8 mouse cellular contexts compared by ENCODE assay signal in genomic region chr13:23738041-23738440, GRCm38 (mm10). TPM values are rescaled to one million over a fixed set of nuclear protein-coding genes. Genes with fewer than 3 reads are reported as not detected.
DNase-seq lines count a peak whose midpoint lies in the region; ATAC-seq and TF ChIP-seq lines count a peak whose summit lies in the region.

No protein-coding gene starts in this region.

- TF ChIP-seq POLR2A in CH12.LX (IDR thresholded peaks at IDR 0.05; ENCODE audit: low read depth, low read length): no peak
- no peak for TF ChIP-seq POLR2A in limb, embryonic 14.5 days (IDR thresholded peaks at IDR 0.05; ENCODE audit: borderline replicate concordance, extremely low read depth, insufficient read depth, insufficient read length)

- TF ChIP-seq CTCF in CH12.LX (conservative IDR thresholded peaks at IDR 0.05 in 1 of 2, IDR thresholded peaks at IDR 0.05 in 1 of 2; ENCODE audit: low read depth in 2 of 2, low read length in 2 of 2): no peak

- no peaks in the 10 kb centered on the region for H3K9me3 ChIP-seq in CH12.LX (replicated peaks; ENCODE audit: low read length)
- H3K9me3 ChIP-seq in forebrain, embryonic 11.5 days (ENCODE audit: control insufficient read depth, low read length): no peaks in the 10 kb centered on the region
- H3K9me3 ChIP-seq in limb, embryonic 14.5 days (ENCODE audit: control insufficient read depth, low read length): no peaks in the 10 kb centered on the region
- H3K9me3 ChIP-seq in stomach, embryonic 15.5 days: no peaks in the 10 kb centered on the region

- dilution Hi-C loops in CH12.LX (cut with MboI; ENCODE audit: extremely low pct_ligation_motif_present, extremely low pct_unique_long_range_greater_than_20kb, low sequenced_read_pairs): no loop called here

- H3K79me2 ChIP-seq in CH12.LX (replicated peaks; ENCODE audit: control insufficient read depth, extremely low read depth, insufficient read depth, poor library complexity, severe bottlenecking): no peaks in the 10 kb centered on the region

- no peaks in the 10 kb centered on the region for H3K27me3 ChIP-seq in CH12.LX (replicated peaks)
- no peaks in the 10 kb centered on the region for H3K27me3 ChIP-seq in forebrain, embryonic 11.5 days (ENCODE audit: control insufficient read depth, insufficient read depth, low read length)
- no peaks in the 10 kb centered on the region for H3K27me3 ChIP-seq in limb, embryonic 14.5 days (ENCODE audit: control insufficient read depth, insufficient read depth, low read length)
- no peaks in the 10 kb centered on the region for H3K27me3 ChIP-seq in stomach, embryonic 15.5 days (replicated peaks)

- no peak for TF ChIP-seq RAD21 in CH12.LX (IDR thresholded peaks at IDR 0.05; ENCODE audit: low read depth, low read length)

- no peaks in the 10 kb centered on the region for H3K36me3 ChIP-seq in CH12.LX (replicated peaks in 1 of 2; ENCODE audit: control insufficient read depth in 1 of 2, insufficient read depth in 1 of 2, low read length in 1 of 2)
- no peaks in the 10 kb centered on the region for H3K36me3 ChIP-seq in forebrain, embryonic 11.5 days (ENCODE audit: control insufficient read depth, insufficient read depth, low read length)
- H3K36me3 ChIP-seq in limb, embryonic 14.5 days (ENCODE audit: control insufficient read depth, insufficient read depth, low read length): no peaks in the 10 kb centered on the region
- no peaks in the 10 kb centered on the region for H3K36me3 ChIP-seq in stomach, embryonic 15.5 days

- no peak for ATAC-seq in forebrain, embryonic 11.5 days (replicated peaks; ENCODE audit: low FRiP score)
- no peak for ATAC-seq in limb, embryonic 14.5 days (ENCODE audit: low FRiP score, low read depth)
- no peak for ATAC-seq in stomach, embryonic 15.5 days (ENCODE audit: insufficient read depth, low FRiP score, low read depth)
- no peak for ATAC-seq in megakaryocyte-erythroid progenitor cell, adult 5-6 weeks (replicated peaks; ENCODE audit: low FRiP score, low TSS enrichment, poor library complexity, severe bottlenecking)

- peaks cover under 1 to 22% of the 10 kb centered on the region in 2 experiments; a peak in 3 of 4 replicates for H3K4me1 ChIP-seq in CH12.LX (ENCODE audit: control insufficient read depth in 1 of 2, insufficient read depth in 2 of 2)
- no peaks in the 10 kb centered on the region; the same call in 1 of the 2 replicates for H3K4me1 ChIP-seq in forebrain, embryonic 11.5 days (replicated peaks; ENCODE audit: control insufficient read depth, insufficient read depth, low read length)
- H3K4me1 ChIP-seq in limb, embryonic 14.5 days (ENCODE audit: control insufficient read depth, insufficient read depth, low read length): peaks cover 9% of the 10 kb centered on the region
- H3K4me1 ChIP-seq in stomach, embryonic 15.5 days: no peaks in the 10 kb centered on the region

- in situ Hi-C loops in CH12.LX (cut with MboI; ENCODE audit: low pct_ligation_motif_present, low pct_unique_long_range_greater_than_20kb, low sequenced_read_pairs): loop anchor here (5.0 kb wide), 1 partner anchor 36 kb away; no protein-coding TSS in a partner anchor

- DNase-seq in heart, adult 11 months: peak; percentile 87
- no peak for DNase-seq in heart, adult 18-20 months
- no peak for DNase-seq in CH12.LX (ENCODE audit: extremely low read depth)
- no peak for DNase-seq in forebrain, embryonic 11.5 days (ENCODE audit: low spot score)
- DNase-seq in limb, embryonic 14.5 days (ENCODE audit: low spot score): no peak
- no peak for DNase-seq in adrenal gland, postnatal 36 days

- H3K9ac ChIP-seq in CH12.LX (ENCODE audit: insufficient read depth, low read depth): peak overlapping the region; percentile 66
- H3K9ac ChIP-seq in forebrain, embryonic 11.5 days (ENCODE audit: low read length): peak overlapping the region; percentile 89
- peak overlapping the region; percentile 81 for H3K9ac ChIP-seq in limb, embryonic 14.5 days (ENCODE audit: low read depth, low read length, severe bottlenecking)
- H3K9ac ChIP-seq in stomach, embryonic 15.5 days: no peak overlapping the region

- H3K4me3 ChIP-seq in CH12.LX (replicated peaks in 1 of 3; ENCODE audit: low read depth in 2 of 3, low read length in 2 of 3, poor library complexity in 1 of 3): peak overlapping the region in 1 of 3 experiments; percentile 12
- H3K4me3 ChIP-seq in forebrain, embryonic 11.5 days (ENCODE audit: low read depth, low read length): peak overlapping the region; percentile 49
- peak overlapping the region; percentile 44 for H3K4me3 ChIP-seq in limb, embryonic 14.5 days (replicated peaks; ENCODE audit: low read length)
- H3K4me3 ChIP-seq in stomach, embryonic 15.5 days (replicated peaks): peak overlapping the region; percentile 64; the same call in 1 of the 2 replicates

- 25% methylated on average over 4 of the region's 4 CpGs for WGBS in forebrain, embryonic 11.5 days
- 16% methylated on average over 4 of the region's 4 CpGs for WGBS in limb, embryonic 14.5 days
- WGBS in stomach, embryonic 15.5 days: 25% methylated on average over 4 of the region's 4 CpGs

- no peak overlapping the region for H3K27ac ChIP-seq in CH12.LX (ENCODE audit: insufficient read depth, low read depth)
- peak overlapping the region; percentile 99 for H3K27ac ChIP-seq in forebrain, embryonic 11.5 days (ENCODE audit: low read depth, low read length)
- peak overlapping the region; percentile 92 for H3K27ac ChIP-seq in limb, embryonic 14.5 days (replicated peaks; ENCODE audit: low read depth, low read length)
- peak overlapping the region; percentile 99 for H3K27ac ChIP-seq in stomach, embryonic 15.5 days

- TF ChIP-seq EP300 in CH12.LX (IDR thresholded peaks at IDR 0.05; ENCODE audit: low read length): no peak

- H3K4me2 ChIP-seq in CH12.LX (ENCODE audit: insufficient read depth, low read depth, poor library complexity, severe bottlenecking): peak overlapping the region; percentile 61; the same call in 1 of the 2 replicates
- peak overlapping the region; percentile 95 for H3K4me2 ChIP-seq in forebrain, embryonic 11.5 days (ENCODE audit: low read depth, low read length, severe bottlenecking)
- H3K4me2 ChIP-seq in limb, embryonic 14.5 days (replicated peaks; ENCODE audit: low read depth, low read length, severe bottlenecking): peak overlapping the region; percentile 73
- H3K4me2 ChIP-seq in stomach, embryonic 15.5 days: peak overlapping the region; percentile 95

RNA-seq across cellular contexts. Expression of gene Hist1h1c, which starts 0.6 kb away (rescaled TPM):
- total RNA-seq in heart, adult 18-20 months (2021): 100 to 1,000 TPM; 162 to 175 TPM
- total RNA-seq in CH12.LX (2012; rRNA removed) (568 and 597 TPM in 2 replicates), CH12.LX (2014; rRNA removed) (22.8 and 26.1 TPM in 2 replicates)
- polyA plus RNA-seq in CH12.LX (2012; ENCODE audit: insufficient read length, low read depth): 12.5 and 13.2 TPM in 2 replicates
- polyA plus RNA-seq in forebrain, embryonic 11.5 days (2014; fragmentation: Nextera tagmentation; extraction: Ambion mirVana): 14.5 and 15.2 TPM in 2 replicates
- polyA plus RNA-seq in limb, embryonic 14.5 days (2012; rRNA removed): 23.7 and 28.5 TPM in 2 replicates
- polyA plus RNA-seq in limb, embryonic 14.5 days (2014; fragmentation: Nextera tagmentation; extraction: Ambion mirVana): 24.7 and 27.5 TPM in 2 replicates
- polyA plus RNA-seq in stomach, embryonic 15.5 days (2015; fragmentation: Nextera tagmentation; extraction: Ambion mirVana): 50.6 and 54.3 TPM in 2 replicates
- total RNA-seq in adrenal gland, postnatal 36 days (2021): 100 to 1,000 TPM; 145 to 279 TPM
- total RNA-seq in megakaryocyte-erythroid progenitor cell, adult 5-6 weeks (2014; fragmentation: Nextera tagmentation): 152 and 164 TPM in 2 replicates
- total RNA-seq in megakaryocyte-erythroid progenitor cell, adult 5-6 weeks (2017): 474 and 577 TPM in 2 replicates

RNA-seq across cellular contexts. Expression of gene Hist1h3c, which starts 7.4 kb away (rescaled TPM):
- total RNA-seq in heart, adult 18-20 months (2021): 1 to 10 TPM; 2.5 to 3.4 TPM
- 1,821 and 1,847 TPM in 2 replicates for total RNA-seq in CH12.LX (2012; rRNA removed)
- total RNA-seq in CH12.LX (2014; rRNA removed): 57.5 and 73.1 TPM in 2 replicates
- 5.5 and 7.3 TPM in 2 replicates for polyA plus RNA-seq in CH12.LX (2012; ENCODE audit: insufficient read length, low read depth)
- 8.7 and 10.6 TPM in 2 replicates for polyA plus RNA-seq in forebrain, embryonic 11.5 days (2014; fragmentation: Nextera tagmentation; extraction: Ambion mirVana)
- polyA plus RNA-seq in limb, embryonic 14.5 days (2012; rRNA removed): 41.4 and 92.0 TPM in 2 replicates
- polyA plus RNA-seq in limb, embryonic 14.5 days (2014; fragmentation: Nextera tagmentation; extraction: Ambion mirVana): 8.1 and 12.0 TPM in 2 replicates
- 5.5 and 5.7 TPM in 2 replicates for polyA plus RNA-seq in stomach, embryonic 15.5 days (2015; fragmentation: Nextera tagmentation; extraction: Ambion mirVana)
- total RNA-seq in adrenal gland, postnatal 36 days (2021): 10 to 100 TPM; 20.5 to 26.8 TPM
- total RNA-seq in megakaryocyte-erythroid progenitor cell, adult 5-6 weeks (2014; fragmentation: Nextera tagmentation): 81.7 and 130 TPM in 2 replicates
- total RNA-seq in megakaryocyte-erythroid progenitor cell, adult 5-6 weeks (2017): 369 and 555 TPM in 2 replicates

RNA-seq across cellular contexts. Expression of gene Hist1h2bb, which starts 8.5 kb away (rescaled TPM):
- total RNA-seq in heart, adult 18-20 months (2021): 1 to 10 TPM; 7.4 to 8.1 TPM
- total RNA-seq in CH12.LX (2012; rRNA removed) (2,544 and 2,852 TPM in 2 replicates), CH12.LX (2014; rRNA removed) (34.5 and 54.6 TPM in 2 replicates)
- polyA plus RNA-seq in CH12.LX (2012; ENCODE audit: insufficient read length, low read depth): 0.53 and 1.3 TPM in 2 replicates
- 2.6 and 3.4 TPM in 2 replicates for polyA plus RNA-seq in forebrain, embryonic 11.5 days (2014; fragmentation: Nextera tagmentation; extraction: Ambion mirVana)
- 13.5 and 15.9 TPM in 2 replicates for polyA plus RNA-seq in limb, embryonic 14.5 days (2012; rRNA removed)
- 1.2 and 1.4 TPM in 2 replicates for polyA plus RNA-seq in limb, embryonic 14.5 days (2014; fragmentation: Nextera tagmentation; extraction: Ambion mirVana)
- 2.5 and 3.4 TPM in 2 replicates for polyA plus RNA-seq in stomach, embryonic 15.5 days (2015; fragmentation: Nextera tagmentation; extraction: Ambion mirVana)
- total RNA-seq in adrenal gland, postnatal 36 days (2021): 10 to 100 TPM; 34.0 to 41.3 TPM
- 322 and 625 TPM in 2 replicates for total RNA-seq in megakaryocyte-erythroid progenitor cell, adult 5-6 weeks (2014; fragmentation: Nextera tagmentation)
- 4,065 and 6,565 TPM in 2 replicates for total RNA-seq in megakaryocyte-erythroid progenitor cell, adult 5-6 weeks (2017)

RNA-seq across cellular contexts. Expression of gene Hist1h2ab, which starts 12.9 kb away (rescaled TPM):
- 1 to 10 TPM; 5.8 to 6.8 TPM for total RNA-seq in heart, adult 18-20 months (2021)
- total RNA-seq in CH12.LX (2012; rRNA removed) (1,936 and 2,243 TPM in 2 replicates), CH12.LX (2014; rRNA removed) (24.9 and 32.6 TPM in 2 replicates)
- polyA plus RNA-seq in CH12.LX (2012; ENCODE audit: insufficient read length, low read depth): 2.9 TPM in 2 replicates
- 59.7 and 63.1 TPM in 2 replicates for polyA plus RNA-seq in forebrain, embryonic 11.5 days (2014; fragmentation: Nextera tagmentation; extraction: Ambion mirVana)
- 37.1 and 40.4 TPM in 2 replicates for polyA plus RNA-seq in limb, embryonic 14.5 days (2012; rRNA removed)
- polyA plus RNA-seq in limb, embryonic 14.5 days (2014; fragmentation: Nextera tagmentation; extraction: Ambion mirVana): 39.0 and 40.1 TPM in 2 replicates
- 43.8 and 63.1 TPM in 2 replicates for polyA plus RNA-seq in stomach, embryonic 15.5 days (2015; fragmentation: Nextera tagmentation; extraction: Ambion mirVana)
- total RNA-seq in adrenal gland, postnatal 36 days (2021): 10 to 100 TPM; 58.1 to 68.0 TPM
- total RNA-seq in megakaryocyte-erythroid progenitor cell, adult 5-6 weeks (2014; fragmentation: Nextera tagmentation): 69.7 and 80.3 TPM in 2 replicates
- 1,316 and 2,308 TPM in 2 replicates for total RNA-seq in megakaryocyte-erythroid progenitor cell, adult 5-6 weeks (2017)

RNA-seq across cellular contexts. Expression of gene Hist1h3b, which starts 14.0 kb away (rescaled TPM):
- 10 to 100 TPM in 1 of 2 experiments, 1 to 10 TPM in 1; 8.3 to 10.5 TPM for total RNA-seq in heart, adult 18-20 months (2021)
- 1,913 and 2,096 TPM in 2 replicates for total RNA-seq in CH12.LX (2012; rRNA removed)
- 28.9 and 44.0 TPM in 2 replicates for total RNA-seq in CH12.LX (2014; rRNA removed)
- 5.4 and 5.5 TPM in 2 replicates for polyA plus RNA-seq in CH12.LX (2012; ENCODE audit: insufficient read length, low read depth)
- polyA plus RNA-seq in forebrain, embryonic 11.5 days (2014; fragmentation: Nextera tagmentation; extraction: Ambion mirVana): 11.7 and 15.4 TPM in 2 replicates
- 52.4 and 65.5 TPM in 2 replicates for polyA plus RNA-seq in limb, embryonic 14.5 days (2012; rRNA removed)
- 6.5 and 12.4 TPM in 2 replicates for polyA plus RNA-seq in limb, embryonic 14.5 days (2014; fragmentation: Nextera tagmentation; extraction: Ambion mirVana)
- polyA plus RNA-seq in stomach, embryonic 15.5 days (2015; fragmentation: Nextera tagmentation; extraction: Ambion mirVana): 7.4 and 10.6 TPM in 2 replicates
- total RNA-seq in adrenal gland, postnatal 36 days (2021): 10 to 100 TPM; 54.7 to 79.9 TPM
- total RNA-seq in megakaryocyte-erythroid progenitor cell, adult 5-6 weeks (2014; fragmentation: Nextera tagmentation): 324 and 486 TPM in 2 replicates
- 276 and 731 TPM in 2 replicates for total RNA-seq in megakaryocyte-erythroid progenitor cell, adult 5-6 weeks (2017)

Comparison
In these comparisons a context has a peak if more than half of its experiments do, and no peak if none do; other contexts are left out.
1. RNA of gene Hist1h3c, which starts 7.4 kb away (total RNA-seq): 57.5 to 1,847 TPM in CH12.LX, 81.7 to 555 TPM in megakaryocyte-erythroid progenitor cell, adult 5-6 weeks and 20.5 to 26.8 TPM in adrenal gland, postnatal 36 days; 2.5 to 3.4 TPM in heart, adult 18-20 months; every median in the first group is over 4 times any median in the second.
2. Peak in every context shown above with its lines, with median percentiles within 50 percentile points of each other: H3K4me2 ChIP-seq.